Mouse (Mus musculus): ENCODE measurements around the gene Eif4g1.

The Eif4g1 gene

GRCm38 (mm10) chr16:20706407-20707055, 38.4 kb downstream of the Eif4g1 start:
- DNase-seq (ENCODE audit: low spot score in 2 of 2) = no peak

- DNase-seq (ENCODE audit: low spot score in 2 of 2) = no peak
These were observed 40.3 kb downstream of the Eif4g1 start for GRCm38 (mm10) chr16:20708220-20708938.

GRCm38 (mm10) chr16:20708939-20709734, 41.0 kb downstream of the Eif4g1 start:
- DNase-seq (ENCODE audit: low spot score in 2 of 2) = peak in 1 of 2 experiments; percentile 73

- no peak for DNase-seq (ENCODE audit: low spot score in 2 of 2)
These were observed 42.3 kb downstream of the Eif4g1 start for GRCm38 (mm10) chr16:20710370-20710769.

- no peak for DNase-seq (ENCODE audit: low spot score in 2 of 2)
These were observed 42.7 kb downstream of the Eif4g1 start for GRCm38 (mm10) chr16:20710810-20711209.

GRCm38 (mm10) chr16:20712190-20712589, 44.1 kb downstream of the Eif4g1 start:
- DNase-seq (ENCODE audit: low spot score in 2 of 2) = no peak

GRCm38 (mm10) chr16:20712889-20713288, 44.8 kb downstream of the Eif4g1 start:
- no peak for DNase-seq (ENCODE audit: low spot score in 2 of 2)

- no peak for DNase-seq (ENCODE audit: low spot score in 2 of 2)
These were observed 46.4 kb downstream of the Eif4g1 start for GRCm38 (mm10) chr16:20714307-20715080.

- DNase-seq (ENCODE audit: low spot score in 2 of 2) = no peak
These were observed 47.0 kb downstream of the Eif4g1 start for GRCm38 (mm10) chr16:20715161-20715560.

- DNase-seq (ENCODE audit: low spot score in 2 of 2) = no peak
These were observed 47.5 kb downstream of the Eif4g1 start for GRCm38 (mm10) chr16:20715566-20715965.

- DNase-seq (ENCODE audit: low spot score in 2 of 2) = peak; percentile 69 to 80
These were observed 48.1 kb downstream of the Eif4g1 start for GRCm38 (mm10) chr16:20715976-20716840.

GRCm38 (mm10) chr16:20716841-20717180, 48.7 kb downstream of the Eif4g1 start:
- no peak for DNase-seq (ENCODE audit: low spot score in 2 of 2)

GRCm38 (mm10) chr16:20717181-20717977, 49.3 kb downstream of the Eif4g1 start, which contains the start of the genes Polr2h and Clcn2:
Polr2h (plus strand) TSS chr16:20717665.
Clcn2 (minus strand) TSS chr16:20717746.
- DNase-seq (ENCODE audit: low spot score in 2 of 2) = peak; percentile 91 to 96

- DNase-seq (ENCODE audit: low spot score in 2 of 2) = no peak
These were observed 50.0 kb downstream of the Eif4g1 start for GRCm38 (mm10) chr16:20717978-20718670.

- no peak for DNase-seq (ENCODE audit: low spot score in 2 of 2)
These were observed 53.7 kb downstream of the Eif4g1 start for GRCm38 (mm10) chr16:20721808-20722207.

GRCm38 (mm10) chr16:20722736-20723135, 54.6 kb downstream of the Eif4g1 start:
- DNase-seq (ENCODE audit: low spot score in 2 of 2) = no peak

GRCm38 (mm10) chr16:20723247-20723646, 55.1 kb downstream of the Eif4g1 start:
- no peak for DNase-seq (ENCODE audit: low spot score in 2 of 2)

- DNase-seq (ENCODE audit: low spot score in 2 of 2) = peak in 1 of 2 experiments; percentile 41
These were observed 56.2 kb downstream of the Eif4g1 start for GRCm38 (mm10) chr16:20724338-20724748.

- no peak for DNase-seq (ENCODE audit: low spot score in 2 of 2)
These were observed 57.2 kb downstream of the Eif4g1 start for GRCm38 (mm10) chr16:20725321-20725720.
